20 mouse cellular contexts compared by ENCODE assay signal in genomic region chr8:22089226-22089625, GRCm38 (mm10). TPM values are rescaled to one million over a fixed set of nuclear protein-coding genes. Genes with fewer than 3 reads are reported as not detected.
"Had no signal": no experiment of that assay in that cellular context is flagged by ENCODE, and none has a peak within 500 bp of the region (broad histone marks: within the 10 kb centered on the region; RNA-seq: fewer than 3 reads in every experiment).

No protein-coding gene starts in this region.

- H3K4me3 ChIP-seq: intestine, embryonic 15.5 days; limb, embryonic 10.5 days; limb, embryonic 13.5 days; liver, embryonic 13.5 days had no signal

- DNase-seq: kidney, adult 11 months; kidney, adult 9 months; kidney, postnatal 14 days; kidney, postnatal 4 days; liver, embryonic 13.5 days; lung, adult 2 months; lung, postnatal 14 days; lung, postnatal 4 days; midbrain, embryonic 14.5 days; right cerebral cortex, adult 18-20 months; right cerebral cortex, postnatal 14 days; right cerebral cortex, postnatal 4 days; thymus, adult 2 months; thymus, postnatal 14 days; thymus, postnatal 4 days had no signal

- H3K27ac ChIP-seq: intestine, embryonic 15.5 days; limb, embryonic 10.5 days; limb, embryonic 13.5 days; liver, embryonic 13.5 days; stomach, postnatal 0 days had no signal

- H3K4me2 ChIP-seq: intestine, embryonic 15.5 days; limb, embryonic 13.5 days; liver, embryonic 13.5 days; midbrain, embryonic 11.5 days had no signal

- H3K27me3 ChIP-seq: intestine, embryonic 15.5 days; limb, embryonic 13.5 days; liver, embryonic 13.5 days had no signal

- H3K9me3 ChIP-seq: intestine, embryonic 15.5 days; limb, embryonic 10.5 days; limb, embryonic 13.5 days; liver, embryonic 13.5 days had no signal

- ATAC-seq: intestine, embryonic 15.5 days had no signal

- H3K36me3 ChIP-seq: intestine, embryonic 15.5 days; limb, embryonic 10.5 days; limb, embryonic 13.5 days; liver, embryonic 13.5 days had no signal

- H3K4me1 ChIP-seq: intestine, embryonic 15.5 days; limb, embryonic 10.5 days; limb, embryonic 13.5 days; liver, embryonic 13.5 days had no signal

- H3K9ac ChIP-seq: intestine, embryonic 15.5 days; limb, embryonic 13.5 days; liver, embryonic 13.5 days had no signal

RNA-seq across cellular contexts. Expression of gene Nek5, which starts 35.6 kb away (rescaled TPM):
- polyA plus RNA-seq: limb, embryonic 10.5 days; liver, embryonic 13.5 days had no signal
